Mouse (Mus musculus) lung, embryonic 16.5 days (tissue): ENCODE measurements around the gene Ppp1r11. TPM values are rescaled to one million over a fixed set of nuclear protein-coding genes. Genes with fewer than 3 reads are reported as not detected.
A peak's percentile ranks its signal among the peaks of the same experiment; 100 is the strongest.

Experiments
- ATAC-seq: fragments of 200-750 bp; cut with Nextera tagmentation; 2 replicates; pipeline ENCODE4 v1.8.0; 2017; ENCODE audit warnings: low read depth, mild to moderate bottlenecking, moderate library complexity
- H3K27ac ChIP-seq: fragments of 300-500 bp; sonication (generic); 2 replicates; pipeline ENCODE4 v1.5.1; 2014; ENCODE audit warnings: mild to moderate bottlenecking, control low read depth, low read length
- H3K27me3 ChIP-seq: fragments of 300-500 bp; sonication (generic); 2 replicates; pipeline ENCODE4 v1.6.1; 2014; ENCODE audit warnings: low read depth, low read length, mixed read lengths; ENCODE audit not compliant: control insufficient read depth, insufficient read depth
- H3K36me3 ChIP-seq: fragments of 300-500 bp; sonication (generic); 2 replicates; pipeline ENCODE4 v1.6.1; 2014; ENCODE audit warnings: low read length; ENCODE audit not compliant: control insufficient read depth, insufficient read depth
- H3K4me1 ChIP-seq: fragments of 300-500 bp; sonication (generic); replicated peaks from 2 replicates; pipeline ENCODE4 v1.6.1; 2014; ENCODE audit warnings: low read length, mixed read lengths; ENCODE audit not compliant: control insufficient read depth, insufficient read depth
- H3K4me2 ChIP-seq: fragments of 300-500 bp; sonication (generic); 2 replicates; pipeline ENCODE4 v1.6.1; 2014; ENCODE audit warnings: low read depth, low read length, control low read depth
- H3K4me3 ChIP-seq: fragments of 300-500 bp; sonication (generic); 2 replicates; pipeline ENCODE4 v1.5.1; 2014; ENCODE audit warnings: mild to moderate bottlenecking, low read length, control low read depth
- H3K9ac ChIP-seq: fragments of 300-500 bp; sonication (generic); 2 replicates; pipeline ENCODE4 v1.6.1; 2014; ENCODE audit warnings: low read length, control low read depth
- H3K9me3 ChIP-seq: fragments of 300-500 bp; sonication (generic); 2 replicates; pipeline ENCODE4 v1.6.1; 2016; ENCODE audit warnings: low read length; ENCODE audit not compliant: control insufficient read depth
- WGBS: fragments of 180-500 bp; shearing (Covaris S2); extraction: QIAGEN DNeasy Blood & Tissue Kit; methylation state at CpG from one replicate; pipeline ENCODE4 v1.1.7; 2014; 5-methylcytosine and 5-hydroxymethylcytosine counted together
- polyA plus RNA-seq: library from polyadenylated mRNA; unstranded; fragments of >200 nt; fragmentation: Nextera tagmentation; extraction: Ambion mirVana; gene quantifications from 2 replicates; pipeline ENCODE4 v1.2.1, GENCODE M21; 2015

The Ppp1r11 gene
- polyA plus RNA-seq, 1 experiment from 2014 or later = 117 TPM

DNA sequence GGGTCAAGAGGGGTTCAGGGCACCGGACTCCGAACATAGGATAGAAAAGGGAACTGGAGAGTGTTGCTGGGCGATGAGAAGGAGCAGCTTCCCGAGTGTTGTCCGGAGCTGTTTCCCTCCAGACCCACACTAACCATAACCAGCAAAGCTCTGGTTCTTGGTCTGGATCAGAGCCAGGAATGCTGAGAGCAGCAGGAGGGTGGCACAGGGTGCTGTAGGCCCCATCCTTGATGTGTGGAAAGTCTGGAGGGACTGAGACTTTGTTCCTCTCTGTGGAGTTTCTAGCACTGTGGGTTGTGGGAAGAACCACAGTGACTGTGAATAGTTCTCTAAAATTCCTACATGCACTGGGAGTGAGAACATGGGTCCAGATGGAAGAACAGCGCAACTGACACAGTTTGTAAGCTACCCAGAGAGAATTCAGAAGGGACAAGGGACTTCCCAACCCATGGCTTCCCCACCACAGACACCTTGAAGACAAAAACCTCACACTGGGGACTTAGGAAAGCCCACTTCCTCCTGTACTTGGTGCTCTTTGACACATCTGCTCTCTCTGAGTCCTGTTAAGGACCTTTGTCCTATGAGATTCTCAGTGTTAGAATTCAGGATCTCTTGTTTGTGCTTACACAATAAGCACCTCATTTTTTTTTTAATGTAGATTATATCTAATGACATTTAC is 19.8 kb upstream of the Ppp1r11 start:
- H3K9ac ChIP-seq = no peak overlapping the region
- H3K36me3 ChIP-seq = no peaks in the 10 kb centered on the region
- H3K27ac ChIP-seq = no peak overlapping the region
- no peak overlapping the region for H3K4me3 ChIP-seq
- no peaks in the 10 kb centered on the region for H3K4me1 ChIP-seq
- no peak for ATAC-seq
- no peaks in the 10 kb centered on the region for H3K27me3 ChIP-seq
- 84% methylated on average over 6 of the region's 6 CpGs for WGBS
- H3K9me3 ChIP-seq = no peaks in the 10 kb centered on the region
- H3K4me2 ChIP-seq = no peak overlapping the region

DNA sequence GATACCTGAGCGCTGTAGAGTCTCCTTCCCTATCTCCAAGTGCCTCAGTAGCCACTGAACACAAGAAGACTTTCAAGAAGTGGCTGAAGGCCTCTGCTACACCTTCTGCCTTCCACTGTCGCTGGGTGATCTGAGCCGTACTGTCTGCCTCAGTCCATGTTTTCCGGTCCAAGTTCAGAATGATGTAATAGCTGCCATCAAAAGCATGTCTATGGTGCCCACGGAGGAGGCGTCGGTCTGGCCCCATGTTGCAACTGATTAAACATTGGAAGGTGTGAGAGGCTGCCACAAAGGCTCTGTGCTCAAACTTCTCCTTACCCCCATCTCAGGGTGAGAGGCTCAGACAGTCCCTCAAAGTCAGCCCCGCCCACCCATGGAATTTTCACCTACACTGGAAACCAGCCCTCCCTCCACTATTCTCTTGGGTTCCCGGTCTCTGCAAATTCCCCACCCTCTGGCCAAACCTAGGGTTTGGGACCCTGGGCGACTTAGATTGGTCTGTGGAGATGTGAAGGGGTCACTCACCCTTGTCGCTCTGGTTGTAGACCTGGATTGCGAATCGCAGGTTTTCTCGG is 18.9 kb upstream of the Ppp1r11 start:
- Histone ChIP-seq H3K4me2 (no peak overlapping the region), H3K4me3 (no peak overlapping the region), H3K27ac (no peak overlapping the region), H3K36me3 (no peaks in the 10 kb centered on the region), H3K9ac (no peak overlapping the region), H3K27me3 (no peaks in the 10 kb centered on the region), H3K9me3 (no peaks in the 10 kb centered on the region), H3K4me1 (no peaks in the 10 kb centered on the region)
- peak; percentile 36; the same call in 1 of the 2 replicates for ATAC-seq
- WGBS = 63% methylated on average over 14 of the region's 14 CpGs

DNA sequence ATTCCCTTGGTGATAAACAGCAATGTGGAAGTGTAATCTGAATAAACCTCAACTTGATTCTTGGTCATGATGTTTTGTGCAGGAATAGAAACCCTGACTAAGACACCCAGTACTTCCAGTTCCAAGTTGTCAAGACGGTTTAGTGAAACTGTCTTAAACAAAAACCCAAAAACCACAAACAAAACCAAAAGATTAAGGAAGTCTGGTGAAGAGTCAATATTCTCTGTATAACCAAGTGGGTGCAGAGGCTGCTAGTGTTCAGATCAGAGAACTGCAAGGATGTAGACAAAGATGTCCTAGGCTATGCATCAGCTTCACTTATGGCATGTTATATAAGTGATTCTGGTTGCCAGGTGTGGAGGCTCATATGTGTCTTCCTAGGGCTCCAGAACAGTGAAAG is 15.3 kb upstream of the Ppp1r11 start:
- 63% methylated on average over 1 of the region's 1 CpGs for WGBS
- H3K4me3 ChIP-seq = no peak overlapping the region
- no peak for ATAC-seq
- H3K9me3 ChIP-seq = no peaks in the 10 kb centered on the region
- no peaks in the 10 kb centered on the region for H3K4me1 ChIP-seq
- H3K27me3 ChIP-seq = no peaks in the 10 kb centered on the region
- no peaks in the 10 kb centered on the region for H3K36me3 ChIP-seq
- no peak overlapping the region for H3K9ac ChIP-seq
- no peak overlapping the region for H3K4me2 ChIP-seq
- no peak overlapping the region for H3K27ac ChIP-seq

DNA sequence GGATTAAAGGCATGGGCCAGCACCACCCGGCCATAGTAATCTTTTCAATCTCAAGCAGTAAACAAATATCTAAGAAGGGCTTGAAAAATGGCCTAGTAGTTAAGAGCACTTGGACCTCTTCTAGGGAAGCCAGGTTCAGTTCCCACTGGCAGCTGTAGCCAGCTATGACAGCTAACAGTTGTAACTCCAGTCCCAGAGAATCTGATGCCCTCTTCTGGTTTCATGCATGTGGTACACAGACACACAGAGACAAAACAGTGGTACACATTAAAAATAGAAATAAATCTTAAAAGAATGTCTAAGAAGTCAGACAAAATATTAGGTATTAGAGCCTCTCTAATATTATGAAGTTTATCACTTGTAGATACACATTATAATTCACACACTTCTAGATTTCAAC is 9.6 kb upstream of the Ppp1r11 start:
- Histone ChIP-seq H3K27ac (no peak overlapping the region), H3K9ac (no peak overlapping the region), H3K9me3 (no peaks in the 10 kb centered on the region), H3K4me1 (peaks cover 12% of the 10 kb centered on the region), H3K4me2 (no peak overlapping the region), H3K36me3 (peaks cover 6% of the 10 kb centered on the region), H3K4me3 (no peak overlapping the region), H3K27me3 (no peaks in the 10 kb centered on the region)
- no peak for ATAC-seq
- WGBS = 68% methylated on average over 1 of the region's 1 CpGs

DNA sequence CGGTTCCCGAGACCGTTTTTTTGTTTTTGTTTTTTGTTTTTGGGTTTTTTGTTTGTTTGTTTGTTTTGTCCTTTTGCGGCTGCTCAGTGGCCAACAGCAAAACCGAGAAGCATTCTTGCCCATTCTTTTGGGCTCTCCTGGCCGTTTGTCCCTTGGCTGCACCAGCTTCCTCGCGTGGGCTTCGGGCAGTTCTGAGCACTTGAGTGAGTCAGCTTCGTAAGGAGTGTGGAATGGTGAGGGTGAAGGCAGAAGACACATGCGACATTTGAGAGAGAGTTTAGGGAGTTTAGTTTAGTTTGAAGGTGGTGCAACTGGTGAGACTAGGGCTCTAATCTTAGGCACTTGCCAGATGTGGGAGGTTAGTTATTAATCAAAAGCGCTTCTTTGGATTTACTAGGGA is 7.3 kb upstream of the Ppp1r11 start:
- peak overlapping the region; percentile 84 for H3K9ac ChIP-seq
- H3K27me3 ChIP-seq = no peaks in the 10 kb centered on the region
- H3K27ac ChIP-seq = peak overlapping the region; percentile 87
- peak overlapping the region; percentile 78 for H3K4me2 ChIP-seq
- H3K36me3 ChIP-seq = peaks cover 12% of the 10 kb centered on the region
- no peaks in the 10 kb centered on the region for H3K9me3 ChIP-seq
- H3K4me1 ChIP-seq = peaks cover 12% of the 10 kb centered on the region
- ATAC-seq = peak; percentile 10; the same call in 1 of the 2 replicates
- peak overlapping the region; percentile 72 for H3K4me3 ChIP-seq
- WGBS = 5% methylated on average over 12 of the region's 12 CpGs

DNA sequence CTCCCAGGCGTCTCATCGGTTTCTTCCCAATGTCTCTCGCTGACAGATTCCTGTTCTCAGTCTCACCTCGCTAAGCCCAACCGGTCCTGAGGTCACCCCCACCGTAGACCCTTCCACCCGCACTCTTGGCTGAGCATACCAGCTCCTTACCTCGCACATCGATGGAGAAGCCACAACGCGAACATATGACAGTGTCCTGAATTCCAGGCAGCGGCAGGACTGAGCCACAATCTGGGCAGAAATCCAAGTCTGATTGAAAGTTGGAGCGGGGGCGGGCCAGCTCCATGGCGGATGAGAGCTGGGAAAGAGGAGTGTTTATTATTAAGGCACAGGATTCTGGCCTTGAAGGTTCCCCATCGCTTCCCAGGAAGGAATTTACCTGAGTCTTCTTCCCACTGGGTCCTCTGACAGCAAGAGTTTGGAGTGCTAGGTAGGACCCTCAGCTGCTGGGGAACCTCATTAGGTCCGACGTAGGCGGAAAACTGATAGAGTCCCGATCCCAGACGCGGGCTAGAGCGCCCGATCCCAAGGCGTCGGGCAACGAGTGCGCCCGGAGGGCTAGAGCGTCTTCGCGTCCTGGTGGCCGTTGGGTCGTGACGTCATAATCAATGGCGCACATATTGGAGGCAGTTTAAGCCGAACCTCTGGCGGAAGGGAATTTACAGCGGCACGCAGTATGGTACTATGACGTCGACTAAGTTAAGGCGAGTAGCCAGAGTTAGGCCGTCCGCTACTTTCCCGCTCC is 6.6 kb upstream of the Ppp1r11 start, which contains the start of the genes Znrd1 and Znrd1as:
Gene Znrd1, minus strand, starts transcription at position 561 of the 745 bp plus-strand sequence.
Gene Znrd1as, plus strand, starts transcription at position 594 of the 745 bp plus-strand sequence.
- Histone ChIP-seq H3K4me3 (peak within 1 kb of the TSS; percentile 72), H3K27me3 (no peaks in the 10 kb centered on the region), H3K4me1 (peaks cover 12% of the 10 kb centered on the region), H3K27ac (peak within 1 kb of the TSS; percentile 87), H3K36me3 (peaks cover 12% of the 10 kb centered on the region), H3K4me2 (peak within 1 kb of the TSS; percentile 78), H3K9me3 (no peaks in the 10 kb centered on the region), H3K9ac (peak within 1 kb of the TSS; percentile 84)
- ATAC-seq = peak; percentile 98
- under 1% methylated on average over 46 of the region's 46 CpGs for WGBS

DNA sequence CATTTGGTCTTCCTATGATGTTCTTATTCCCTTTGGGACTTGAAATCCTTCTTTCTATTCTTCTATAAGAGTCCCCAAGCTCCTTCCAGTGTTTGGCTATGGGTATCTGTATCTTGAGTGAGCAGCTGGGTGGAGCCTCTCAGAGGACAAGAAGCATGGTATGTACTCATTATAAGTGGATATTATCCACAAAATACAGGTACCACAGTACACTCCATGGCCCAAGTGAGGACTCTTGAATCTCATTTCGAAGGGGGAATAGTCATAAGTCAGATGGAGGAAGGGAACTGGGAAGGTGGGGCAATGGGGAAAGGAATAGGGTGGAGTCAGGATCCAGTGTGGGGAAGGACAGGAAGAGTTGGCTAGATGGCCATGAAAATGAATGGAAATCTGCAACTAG is 1.5 kb upstream of the Ppp1r11 start:
- H3K4me3 ChIP-seq = no peak overlapping the region
- no peak overlapping the region for H3K9ac ChIP-seq
- H3K9me3 ChIP-seq = no peaks in the 10 kb centered on the region
- WGBS = 72% methylated on average over 1 of the region's 1 CpGs
- H3K27ac ChIP-seq = no peak overlapping the region
- no peak overlapping the region for H3K4me2 ChIP-seq
- ATAC-seq = no peak
- H3K27me3 ChIP-seq = no peaks in the 10 kb centered on the region
- peaks cover 25% of the 10 kb centered on the region for H3K36me3 ChIP-seq
- peaks cover 20% of the 10 kb centered on the region for H3K4me1 ChIP-seq

DNA sequence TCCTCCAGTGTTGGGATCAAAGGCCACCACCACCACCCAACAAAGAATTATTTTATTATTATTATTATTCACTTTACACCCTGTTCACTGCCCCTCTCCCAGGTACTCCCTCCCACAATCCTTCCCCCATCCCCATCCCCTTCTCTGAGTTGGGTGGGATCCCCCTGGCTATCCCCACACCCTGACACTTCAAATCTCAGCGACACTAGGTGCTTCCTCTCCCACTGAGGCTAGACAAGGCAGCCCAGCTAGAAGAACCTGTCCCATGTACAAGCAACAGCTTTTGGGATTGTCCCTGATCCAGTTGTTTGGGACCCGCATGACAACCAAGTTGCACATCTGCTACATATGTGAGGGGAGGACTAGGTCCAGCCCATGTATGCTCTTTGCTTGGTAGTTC is 1.1 kb upstream of the Ppp1r11 start:
- Histone ChIP-seq H3K9ac (no peak overlapping the region), H3K36me3 (peaks cover 25% of the 10 kb centered on the region), H3K4me1 (peaks cover 19% of the 10 kb centered on the region), H3K4me3 (no peak overlapping the region), H3K27ac (no peak overlapping the region), H3K27me3 (no peaks in the 10 kb centered on the region), H3K9me3 (no peaks in the 10 kb centered on the region), H3K4me2 (no peak overlapping the region)
- ATAC-seq = no peak
- 94% methylated on average over 2 of the region's 2 CpGs for WGBS

DNA sequence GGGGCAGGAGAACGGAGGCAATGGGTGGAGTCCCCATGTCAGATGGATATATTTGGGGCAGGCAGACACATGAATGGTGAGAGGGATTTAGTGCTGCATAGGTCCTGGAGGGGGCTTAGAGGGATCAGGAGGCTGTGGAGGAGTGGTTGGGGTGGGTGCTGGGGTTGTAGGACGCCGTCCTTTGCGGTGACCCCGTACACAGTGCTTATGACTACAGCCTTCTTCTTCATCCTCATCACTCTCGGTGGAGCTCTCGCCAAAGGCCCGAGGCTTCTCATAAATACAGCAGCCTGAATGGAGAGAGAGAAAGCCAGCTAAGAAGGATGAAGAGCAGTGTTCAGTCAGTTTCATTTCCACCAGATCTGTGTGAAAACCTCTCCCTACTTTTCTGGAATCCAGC is 2.3 kb downstream of the Ppp1r11 start:
- 90% methylated on average over 8 of the region's 8 CpGs for WGBS
- H3K9ac ChIP-seq = no peak overlapping the region
- H3K4me2 ChIP-seq = no peak overlapping the region
- H3K27me3 ChIP-seq = peaks cover 25% of the 10 kb centered on the region
- no peak overlapping the region for H3K27ac ChIP-seq
- no peak for ATAC-seq
- H3K36me3 ChIP-seq = peaks cover 15% of the 10 kb centered on the region
- H3K4me3 ChIP-seq = no peak overlapping the region
- no peaks in the 10 kb centered on the region for H3K9me3 ChIP-seq
- H3K4me1 ChIP-seq = peaks cover 21% of the 10 kb centered on the region
